In genomic region chr2:158250558-158250957, GRCm38 (mm10) we compare ENCODE assay signal across 24 mouse cellular contexts. TPM values are rescaled to one million over a fixed set of nuclear protein-coding genes. Genes with fewer than 3 reads are reported as not detected.
DNase-seq lines count a peak whose midpoint lies in the region; ATAC-seq lines count a peak whose summit lies in the region.
"Had no signal": no experiment of that assay in that cellular context is flagged by ENCODE, and none has a peak within 500 bp of the region (broad histone marks: within the 10 kb centered on the region; RNA-seq: fewer than 3 reads in every experiment).

No protein-coding gene starts in this region.

- DNase-seq in heart, embryonic 10.5 days (ENCODE audit: low spot score), result no peak
- no peak for DNase-seq in heart, postnatal 25 days (ENCODE audit: low spot score)
- DNase-seq in layer of hippocampus, adult 9-11 months, result peak; percentile 23
- no peak for DNase-seq in layer of hippocampus, adult 11-12 months (ENCODE audit: low spot score)
- no peak for DNase-seq in lung, postnatal 25 days (ENCODE audit: low spot score)
- DNase-seq: adrenal gland, adult 2 months; adrenal gland, postnatal 10 days; adrenal gland, postnatal 25 days; cerebellum, adult 11-12 months; cerebellum, adult 2 months; cerebellum, adult 9-10 months; cerebellum, postnatal 10 days; cerebellum, postnatal 25 days had no signal

- WGBS in heart, embryonic 10.5 days, result 62% methylated on average over 4 of the region's 4 CpGs

- H3K4me1 ChIP-seq in heart, embryonic 10.5 days, result peaks cover 43% of the 10 kb centered on the region
- H3K4me1 ChIP-seq: embryonic facial prominence, embryonic 12.5 days; forebrain, embryonic 13.5 days; forebrain, embryonic 15.5 days had no signal

- no peaks in the 10 kb centered on the region for H3K36me3 ChIP-seq in heart, embryonic 10.5 days
- H3K36me3 ChIP-seq: embryonic facial prominence, embryonic 10.5 days; embryonic facial prominence, embryonic 12.5 days; forebrain, embryonic 15.5 days had no signal

- intact Hi-C loops in heart, postnatal 25 days (cut with DNase I), result loop anchor here (2.0 kb wide), 1 partner anchor 24 kb away; no protein-coding TSS in a partner anchor

- peak; percentile 55; the same call in 1 of the 2 replicates for ATAC-seq in megakaryocyte progenitor cell, adult 5-6 weeks (replicated peaks; ENCODE audit: poor library complexity)
- ATAC-seq: forebrain, embryonic 13.5 days; forebrain, embryonic 15.5 days had no signal

- no peak overlapping the region for H3K4me3 ChIP-seq in heart, embryonic 10.5 days
- H3K4me3 ChIP-seq: embryonic facial prominence, embryonic 10.5 days; embryonic facial prominence, embryonic 12.5 days; forebrain, embryonic 13.5 days; forebrain, embryonic 15.5 days had no signal

- peaks cover 5% of the 10 kb centered on the region; the same call in 1 of the 2 replicates for H3K27me3 ChIP-seq in heart, embryonic 10.5 days (ENCODE audit: insufficient read depth, poor library complexity, severe bottlenecking)
- H3K27me3 ChIP-seq: embryonic facial prominence, embryonic 12.5 days; forebrain, embryonic 15.5 days had no signal

- 0 out of 2 replicates have a peak overlapping the region, but pooled peaks have one; percentile 56 for H3K27ac ChIP-seq in heart, embryonic 10.5 days
- H3K27ac ChIP-seq: embryonic facial prominence, embryonic 10.5 days; embryonic facial prominence, embryonic 12.5 days; forebrain, embryonic 13.5 days; forebrain, embryonic 15.5 days had no signal

- H3K9me3 ChIP-seq in heart, embryonic 10.5 days, result no peaks in the 10 kb centered on the region
- H3K9me3 ChIP-seq: embryonic facial prominence, embryonic 10.5 days; embryonic facial prominence, embryonic 12.5 days; forebrain, embryonic 13.5 days; forebrain, embryonic 15.5 days had no signal

RNA-seq across cellular contexts. Expression of gene Bpi, which starts 7.3 kb away (rescaled TPM):
- not detected in 2 replicates for polyA plus RNA-seq in heart, embryonic 10.5 days (2016; fragmentation: Nextera tagmentation; extraction: Ambion mirVana)
- total RNA-seq in heart, postnatal 25 days (2021), result not detected
- total RNA-seq in megakaryocyte progenitor cell, adult 5-6 weeks (2015), result 0.12 TPM in 1 of 2 replicates, not detected in the other
- not detected in 2 replicates for total RNA-seq in megakaryocyte progenitor cell, adult 5-6 weeks (2017)
- total RNA-seq: adrenal gland, adult 2 months; adrenal gland, postnatal 10 days; adrenal gland, postnatal 25 days; adrenal gland, postnatal 4 days; MEL had no signal
- polyA plus RNA-seq: adrenal gland, adult 2 months; C2C12; cerebellum, adult 2 months; cortical plate, adult 2 months; embryonic facial prominence, embryonic 10.5 days; embryonic facial prominence, embryonic 12.5 days; embryonic facial prominence, embryonic 14.5 days; forebrain, embryonic 11.5 days; forebrain, embryonic 13.5 days; forebrain, embryonic 15.5 days had no signal

RNA-seq across cellular contexts. Expression of gene D630003M21Rik, which starts 21.5 kb away (rescaled TPM):
- 0.73 and 0.91 TPM in 2 replicates for polyA plus RNA-seq in heart, embryonic 10.5 days (2016; fragmentation: Nextera tagmentation; extraction: Ambion mirVana)
- total RNA-seq in heart, postnatal 25 days (2021), result 1 to 10 TPM; 6.3 to 8.0 TPM
- total RNA-seq in megakaryocyte progenitor cell, adult 5-6 weeks (2015), result not detected in 2 replicates
- 0.04 TPM in 1 of 2 replicates, not detected in the other for total RNA-seq in megakaryocyte progenitor cell, adult 5-6 weeks (2017)
- total RNA-seq: MEL had no signal

RNA-seq across cellular contexts. Expression of gene Lbp, which starts 55.7 kb away (rescaled TPM):
- 5.4 and 5.5 TPM in 2 replicates for polyA plus RNA-seq in heart, embryonic 10.5 days (2016; fragmentation: Nextera tagmentation; extraction: Ambion mirVana)
- total RNA-seq in heart, postnatal 25 days (2021), result 1 to 10 TPM; 5.4 to 6.4 TPM
- 71.3 and 89.1 TPM in 2 replicates for total RNA-seq in megakaryocyte progenitor cell, adult 5-6 weeks (2015)
- 212 and 229 TPM in 2 replicates for total RNA-seq in megakaryocyte progenitor cell, adult 5-6 weeks (2017)
- total RNA-seq: MEL had no signal
- polyA plus RNA-seq: C2C12 had no signal

Comparison
In these comparisons a context has a peak if more than half of its experiments do, and no peak if none do; other contexts are left out.
1. RNA of gene D630003M21Rik, which starts 21.5 kb away (total RNA-seq): 6.3 to 8.0 TPM in heart, postnatal 25 days; 0.04 TPM in megakaryocyte progenitor cell, adult 5-6 weeks; every median in the first group is over 4 times any median in the second.
2. RNA of gene Lbp, which starts 55.7 kb away (total RNA-seq): 71.3 to 229 TPM in megakaryocyte progenitor cell, adult 5-6 weeks; 5.4 to 6.4 TPM in heart, postnatal 25 days; every median in the first group is over 4 times any median in the second.